Mouse (Mus musculus): ENCODE data around the gene Nobox.

The Nobox gene

GRCm38 (mm10) chr6:43309454-43309853 is at the start of gene Nobox:
Gene Nobox, minus strand, starts transcription at chr6:43309554.
- in situ Hi-C loops (cut with MboI; ENCODE audit: low pct_unique_long_range_greater_than_20kb in 1 of 2, low sequenced_read_pairs in 2 of 2, unreplicated experiment in 1 of 2), result no loop called here

GRCm38 (mm10) chr6:43354562-43355241 is 45.3 kb upstream of the Nobox start:
- in situ Hi-C loops (cut with MboI; ENCODE audit: low pct_unique_long_range_greater_than_20kb in 1 of 2, low sequenced_read_pairs in 2 of 2, unreplicated experiment in 1 of 2), result no loop called here

DNA sequence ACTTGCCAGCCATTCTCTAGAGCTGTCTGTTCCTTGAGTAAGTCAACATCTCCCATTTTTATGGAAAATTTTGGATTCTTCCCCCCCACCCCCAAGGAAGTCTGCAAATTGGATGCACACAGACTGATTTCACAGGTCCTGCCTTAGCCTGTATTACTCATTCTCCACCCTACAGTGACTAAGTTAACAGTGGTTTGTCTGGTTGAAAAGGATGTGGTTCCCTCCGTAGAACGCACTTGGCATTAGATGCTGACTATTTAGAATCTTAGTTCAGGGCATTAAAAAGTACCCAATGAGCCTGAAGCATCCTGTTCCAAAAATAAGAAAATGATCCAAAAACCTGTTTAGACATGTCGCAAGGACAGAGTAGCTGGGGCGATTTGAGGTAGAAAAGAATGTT is 44.1 kb upstream of the Nobox start:
- in situ Hi-C loops (cut with MboI; ENCODE audit: low pct_unique_long_range_greater_than_20kb in 1 of 2, low sequenced_read_pairs in 2 of 2, unreplicated experiment in 1 of 2), result no loop called here

GRCm38 (mm10) chr6:43349083-43349482 is 39.7 kb upstream of the Nobox start:
- in situ Hi-C loops (cut with MboI; ENCODE audit: low pct_unique_long_range_greater_than_20kb in 1 of 2, low sequenced_read_pairs in 2 of 2, unreplicated experiment in 1 of 2), result no loop called here

GRCm38 (mm10) chr6:43347637-43348036 is 38.3 kb upstream of the Nobox start:
- in situ Hi-C loops (cut with MboI; ENCODE audit: low pct_unique_long_range_greater_than_20kb in 1 of 2, low sequenced_read_pairs in 2 of 2, unreplicated experiment in 1 of 2), result no loop called here

GRCm38 (mm10) chr6:43343006-43343405 is 33.7 kb upstream of the Nobox start:
- in situ Hi-C loops (cut with MboI; ENCODE audit: low pct_unique_long_range_greater_than_20kb in 1 of 2, low sequenced_read_pairs in 2 of 2, unreplicated experiment in 1 of 2), result no loop called here

GRCm38 (mm10) chr6:43342386-43342785 is 33.0 kb upstream of the Nobox start:
- in situ Hi-C loops (cut with MboI; ENCODE audit: low pct_unique_long_range_greater_than_20kb in 1 of 2, low sequenced_read_pairs in 2 of 2, unreplicated experiment in 1 of 2), result no loop called here

DNA sequence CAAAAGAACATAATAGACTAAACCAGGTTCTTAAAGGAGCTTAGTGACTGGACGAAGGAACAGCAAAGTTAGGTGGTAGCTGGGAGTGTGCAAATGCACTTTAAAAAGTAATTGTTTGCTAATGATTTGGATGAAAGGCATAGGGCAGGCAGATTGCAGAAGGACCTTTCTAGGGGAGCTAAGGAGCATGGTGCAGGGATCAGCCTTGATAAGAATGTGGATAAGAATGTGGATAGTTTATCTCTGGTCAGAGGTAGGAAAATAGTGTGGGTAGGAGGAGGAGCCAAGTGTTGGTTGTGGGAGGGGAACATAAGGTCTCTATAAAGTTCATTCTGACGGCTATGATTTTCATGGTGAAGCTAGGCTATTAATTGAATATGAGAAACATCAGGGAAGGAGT is 29.4 kb upstream of the Nobox start:
- in situ Hi-C loops (cut with MboI; ENCODE audit: low pct_unique_long_range_greater_than_20kb in 1 of 2, low sequenced_read_pairs in 2 of 2, unreplicated experiment in 1 of 2), result no loop called here

GRCm38 (mm10) chr6:43337491-43337961 is 28.2 kb upstream of the Nobox start:
- in situ Hi-C loops (cut with MboI; ENCODE audit: low pct_unique_long_range_greater_than_20kb in 1 of 2, low sequenced_read_pairs in 2 of 2, unreplicated experiment in 1 of 2), result no loop called here

DNA sequence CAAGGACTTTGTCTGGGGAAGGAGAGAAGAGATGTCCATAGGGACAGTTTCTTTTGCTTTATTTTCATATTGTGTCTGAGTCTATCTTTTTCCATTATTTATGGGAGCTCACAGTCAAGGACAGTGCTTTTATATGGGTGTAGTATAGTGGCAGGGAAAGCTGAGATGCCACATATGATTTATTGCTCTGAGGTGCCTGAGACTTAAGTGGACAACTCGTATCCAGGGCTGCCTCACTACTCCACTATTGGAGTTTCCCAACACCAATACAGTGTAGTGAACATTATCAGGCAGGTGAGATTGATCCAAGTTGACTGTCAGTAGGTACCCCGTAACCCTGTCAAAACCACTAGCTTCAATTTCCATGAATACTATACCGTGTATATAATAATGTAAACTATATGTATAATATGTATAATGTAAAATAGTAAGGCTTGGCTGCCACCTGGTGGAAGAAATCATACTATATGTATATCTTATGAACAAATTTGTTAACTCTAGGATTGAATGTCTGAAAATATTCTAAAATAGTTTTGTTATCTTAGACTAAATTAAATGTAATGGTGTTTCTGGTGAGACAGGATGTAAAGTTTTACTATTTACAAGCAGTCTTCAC is 26.4 kb upstream of the Nobox start:
- in situ Hi-C loops (cut with MboI; ENCODE audit: low pct_unique_long_range_greater_than_20kb in 1 of 2, low sequenced_read_pairs in 2 of 2, unreplicated experiment in 1 of 2), result no loop called here

DNA sequence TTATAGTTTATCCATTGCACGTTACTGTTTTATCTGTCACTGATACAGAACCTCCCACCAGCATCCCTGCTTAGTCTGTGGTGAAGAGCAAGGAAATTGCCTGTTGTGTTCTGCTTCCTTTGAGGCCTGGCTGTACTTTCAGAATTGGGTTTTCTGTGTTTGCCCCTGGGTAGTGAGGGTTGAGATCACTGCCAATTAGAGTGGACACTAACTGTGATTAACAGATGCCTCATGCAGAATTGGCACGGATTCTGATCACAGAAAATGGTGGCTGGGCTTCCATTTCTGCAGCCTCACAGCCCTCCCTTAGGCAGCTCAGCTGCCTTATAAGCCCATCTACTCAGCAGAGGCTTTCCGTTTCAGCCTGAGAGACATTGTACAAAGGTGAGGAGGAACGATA is 24.1 kb upstream of the Nobox start:
- in situ Hi-C loops (cut with MboI; ENCODE audit: low pct_unique_long_range_greater_than_20kb in 1 of 2, low sequenced_read_pairs in 2 of 2, unreplicated experiment in 1 of 2), result no loop called here

DNA sequence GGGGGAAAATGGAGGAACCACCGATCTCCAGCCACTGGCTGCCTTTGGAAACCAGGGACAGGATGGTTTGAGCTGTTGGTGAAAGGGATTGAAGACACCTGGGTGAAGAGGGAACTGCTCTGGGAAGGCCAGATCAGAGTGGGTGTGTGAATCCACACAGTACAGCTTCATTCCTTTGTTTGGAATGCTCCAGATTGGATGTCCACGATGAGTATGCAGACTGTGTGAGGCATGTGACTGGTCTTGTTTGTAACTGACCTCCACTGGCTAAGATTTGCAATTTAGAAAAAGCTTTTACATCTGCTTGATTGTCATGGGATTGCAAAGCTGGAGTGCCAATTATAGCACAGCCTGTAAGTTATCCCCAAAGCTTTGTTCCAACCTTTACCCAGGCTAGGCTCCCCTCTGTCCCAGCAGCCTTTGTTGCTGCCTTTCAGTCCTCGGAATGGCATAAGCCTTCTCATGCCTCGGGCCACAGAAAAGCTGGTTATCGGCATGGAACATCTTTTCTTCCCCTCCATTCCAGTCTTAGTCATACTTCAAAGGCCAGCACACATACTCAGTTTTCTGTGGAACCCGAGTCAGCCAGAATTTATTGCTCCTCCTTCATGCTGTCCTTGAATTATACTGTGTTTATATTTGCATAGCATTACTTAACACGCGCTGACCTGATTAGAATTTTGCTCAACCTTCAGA is 3.8 kb upstream of the Nobox start:
- in situ Hi-C loops (cut with MboI; ENCODE audit: low pct_unique_long_range_greater_than_20kb in 1 of 2, low sequenced_read_pairs in 2 of 2, unreplicated experiment in 1 of 2), result no loop called here

- in situ Hi-C loops (cut with MboI; ENCODE audit: low pct_unique_long_range_greater_than_20kb in 1 of 2, low sequenced_read_pairs in 2 of 2, unreplicated experiment in 1 of 2), result no loop called here
Measured at GRCm38 (mm10) chr6:43312546-43312945, 3.2 kb upstream of the Nobox start.

DNA sequence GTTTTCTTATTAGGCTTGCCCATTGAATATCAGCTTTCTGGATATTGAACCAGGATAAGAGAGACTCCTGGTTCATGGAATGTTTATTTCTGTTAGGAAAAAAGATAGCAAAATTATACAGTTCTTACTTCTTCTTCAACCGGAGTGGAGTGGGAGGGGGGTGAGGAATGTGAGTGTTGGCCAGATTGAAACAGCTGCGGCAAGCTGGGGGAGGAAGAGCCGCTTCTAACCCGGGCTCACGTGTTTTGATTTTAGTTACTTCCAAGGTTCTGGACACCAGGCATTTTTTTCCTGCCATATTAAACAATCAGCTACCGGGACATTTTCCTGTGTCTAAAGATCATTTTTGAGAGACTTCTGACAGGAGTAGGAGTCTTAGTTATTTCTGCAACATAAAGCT is 717 bp upstream of the Nobox start:
- in situ Hi-C loops (cut with MboI; ENCODE audit: low pct_unique_long_range_greater_than_20kb in 1 of 2, low sequenced_read_pairs in 2 of 2, unreplicated experiment in 1 of 2), result no loop called here

- in situ Hi-C loops (cut with MboI; ENCODE audit: low pct_unique_long_range_greater_than_20kb in 1 of 2, low sequenced_read_pairs in 2 of 2, unreplicated experiment in 1 of 2), result no loop called here
Measured at GRCm38 (mm10) chr6:43297508-43297850, 11.9 kb downstream of the Nobox start.

GRCm38 (mm10) chr6:43296798-43297507 is 12.4 kb downstream of the Nobox start:
- in situ Hi-C loops (cut with MboI; ENCODE audit: low pct_unique_long_range_greater_than_20kb in 1 of 2, low sequenced_read_pairs in 2 of 2, unreplicated experiment in 1 of 2), result no loop called here

DNA sequence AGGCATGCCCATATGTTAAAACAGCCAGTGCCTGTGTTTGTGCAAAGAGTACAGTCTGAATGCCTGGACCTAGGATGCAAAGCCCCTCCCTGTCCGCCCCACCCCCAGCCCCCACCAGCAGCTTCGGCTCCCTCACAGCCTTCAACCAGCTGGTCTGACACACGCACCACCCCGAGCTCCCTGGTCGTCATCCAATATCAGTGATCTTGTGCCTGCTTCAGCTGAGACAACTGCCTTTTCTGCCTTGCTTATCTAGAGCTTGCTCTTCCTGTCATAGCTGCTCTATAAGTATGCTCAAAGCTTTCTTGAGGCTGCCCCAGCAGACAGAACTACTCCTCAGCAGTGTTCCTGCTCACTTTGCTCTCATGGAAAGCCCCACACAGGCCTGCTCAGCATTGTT is 13.4 kb downstream of the Nobox start:
- in situ Hi-C loops (cut with MboI; ENCODE audit: low pct_unique_long_range_greater_than_20kb in 1 of 2, low sequenced_read_pairs in 2 of 2, unreplicated experiment in 1 of 2), result no loop called here

- in situ Hi-C loops (cut with MboI; ENCODE audit: low pct_unique_long_range_greater_than_20kb in 1 of 2, low sequenced_read_pairs in 2 of 2, unreplicated experiment in 1 of 2), result no loop called here
Measured at GRCm38 (mm10) chr6:43293175-43293574, 16.2 kb downstream of the Nobox start.

DNA sequence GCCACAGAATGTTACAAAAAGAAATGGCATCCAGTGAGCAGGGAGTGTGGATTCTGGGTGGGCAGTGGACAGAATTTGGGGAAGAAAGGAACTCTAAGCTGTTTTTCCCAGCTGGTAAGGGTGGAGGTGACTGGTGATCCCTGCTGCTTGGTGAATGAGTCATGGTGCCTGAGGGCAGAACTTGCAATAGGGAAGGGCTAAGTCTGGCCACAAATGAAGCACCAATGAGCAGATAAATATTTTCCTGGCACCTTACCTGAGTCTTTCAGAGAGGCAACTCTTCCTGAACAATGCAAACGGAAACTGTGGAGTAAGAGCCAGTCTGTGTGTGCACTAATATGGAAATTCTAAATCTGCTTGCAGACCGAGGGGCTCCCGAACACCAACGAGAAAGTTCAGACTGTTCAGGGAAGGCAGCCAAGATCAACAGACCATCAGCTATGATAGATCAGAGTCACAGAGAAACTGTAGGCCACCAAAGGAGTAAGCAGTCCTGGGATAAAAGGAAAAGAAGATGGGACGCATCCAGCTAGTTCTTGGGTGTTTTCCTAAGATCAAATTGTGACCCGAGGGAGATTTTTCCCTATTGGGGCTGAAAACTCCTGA is 16.8 kb downstream of the Nobox start:
- in situ Hi-C loops (cut with MboI; ENCODE audit: low pct_unique_long_range_greater_than_20kb in 1 of 2, low sequenced_read_pairs in 2 of 2, unreplicated experiment in 1 of 2), result no loop called here
